ENCODE assay signal across 38 mouse cellular contexts in genomic region chr2:116851356-116851755, GRCm38 (mm10). TPM values are rescaled to one million over a fixed set of nuclear protein-coding genes. Genes with fewer than 3 reads are reported as not detected.
"Had no signal": no experiment of that assay in that cellular context is flagged by ENCODE, and none has a peak within 500 bp of the region (broad histone marks: within the 10 kb centered on the region; RNA-seq: fewer than 3 reads in every experiment).

No protein-coding gene starts in this region.

- DNase-seq: cerebellum, adult 2 months; cerebellum, adult 8-10 months; cerebellum, adult 9-10 months; cerebellum, adult 9-11 months; cerebellum, postnatal 10 days; cerebellum, postnatal 14 days; cerebellum, postnatal 25 days; cerebellum, postnatal 36 days; embryo, embryonic 11 days; forebrain, postnatal 0 days; gastrocnemius, adult 2 months; gastrocnemius, postnatal 10 days; gastrocnemius, postnatal 14 days; gastrocnemius, postnatal 25 days; gastrocnemius, postnatal 36 days; heart, adult 18-20 months; heart, adult 2 months had no signal

- H3K36me3 ChIP-seq: embryonic facial prominence, embryonic 10.5 days; embryonic facial prominence, embryonic 12.5 days; embryonic facial prominence, embryonic 13.5 days; embryonic facial prominence, embryonic 15.5 days; forebrain, embryonic 10.5 days; forebrain, embryonic 12.5 days; forebrain, embryonic 15.5 days had no signal

- H3K9me3 ChIP-seq: embryonic facial prominence, embryonic 10.5 days; embryonic facial prominence, embryonic 12.5 days; embryonic facial prominence, embryonic 13.5 days; embryonic facial prominence, embryonic 15.5 days; forebrain, embryonic 10.5 days; forebrain, embryonic 12.5 days; forebrain, embryonic 13.5 days; forebrain, embryonic 15.5 days had no signal

- H3K4me3 ChIP-seq: embryonic facial prominence, embryonic 10.5 days; embryonic facial prominence, embryonic 12.5 days; embryonic facial prominence, embryonic 13.5 days; embryonic facial prominence, embryonic 15.5 days; erythroblast, embryonic 14.5 days; forebrain, embryonic 10.5 days; forebrain, embryonic 12.5 days; forebrain, embryonic 13.5 days; forebrain, embryonic 15.5 days; gastrocnemius, adult 2 months; heart, adult 2 months had no signal

- H3K27ac ChIP-seq: embryonic facial prominence, embryonic 10.5 days; embryonic facial prominence, embryonic 13.5 days; embryonic facial prominence, embryonic 15.5 days; forebrain, embryonic 10.5 days; forebrain, embryonic 13.5 days; forebrain, embryonic 15.5 days; gastrocnemius, adult 2 months; heart, adult 2 months had no signal

- H3K27me3 ChIP-seq: embryonic facial prominence, embryonic 12.5 days; embryonic facial prominence, embryonic 13.5 days; embryonic facial prominence, embryonic 15.5 days; forebrain, embryonic 13.5 days; forebrain, embryonic 15.5 days had no signal

- ATAC-seq: forebrain, embryonic 13.5 days; forebrain, embryonic 14.5 days; forebrain, embryonic 15.5 days; forebrain, embryonic 16.5 days; forebrain, postnatal 0 days had no signal

- H3K4me2 ChIP-seq: embryonic facial prominence, embryonic 12.5 days; embryonic facial prominence, embryonic 13.5 days; embryonic facial prominence, embryonic 15.5 days; forebrain, embryonic 12.5 days; forebrain, embryonic 13.5 days; forebrain, embryonic 15.5 days had no signal

- H3K9ac ChIP-seq: embryonic facial prominence, embryonic 12.5 days; embryonic facial prominence, embryonic 13.5 days; embryonic facial prominence, embryonic 15.5 days; forebrain, embryonic 12.5 days; forebrain, embryonic 13.5 days; forebrain, embryonic 15.5 days; forebrain, postnatal 0 days had no signal

RNA-seq across cellular contexts. Expression of gene Tmco5, which starts 27.1 kb away (rescaled TPM):
- total RNA-seq: common myeloid progenitor, adult 5-6 weeks; forebrain, postnatal 0 days; gastrocnemius, adult 18-20 months; gastrocnemius, adult 2 months; gastrocnemius, adult 8-10 months; gastrocnemius, postnatal 10 days; gastrocnemius, postnatal 14 days; gastrocnemius, postnatal 25 days; gastrocnemius, postnatal 36 days; gastrocnemius, postnatal 4 days; granulocyte monocyte progenitor cell, adult 5-6 weeks; heart, adult 18-20 months; heart, adult 2 months; heart, adult 8-10 months had no signal
- polyA plus RNA-seq: cerebellum, adult 2 months; embryonic facial prominence, embryonic 10.5 days; embryonic facial prominence, embryonic 11.5 days; embryonic facial prominence, embryonic 12.5 days; embryonic facial prominence, embryonic 13.5 days; embryonic facial prominence, embryonic 14.5 days; embryonic facial prominence, embryonic 15.5 days; erythroblast, embryonic 14.5 days; forebrain, embryonic 10.5 days; forebrain, embryonic 11.5 days; forebrain, embryonic 12.5 days; forebrain, embryonic 13.5 days; forebrain, embryonic 14.5 days; forebrain, embryonic 15.5 days; forebrain, embryonic 16.5 days; gonadal fat pad, adult 2 months; heart, adult 2 months had no signal
